Mouse (Mus musculus): ENCODE measurements around the gene Bco2.

Bco2 gene

DNA sequence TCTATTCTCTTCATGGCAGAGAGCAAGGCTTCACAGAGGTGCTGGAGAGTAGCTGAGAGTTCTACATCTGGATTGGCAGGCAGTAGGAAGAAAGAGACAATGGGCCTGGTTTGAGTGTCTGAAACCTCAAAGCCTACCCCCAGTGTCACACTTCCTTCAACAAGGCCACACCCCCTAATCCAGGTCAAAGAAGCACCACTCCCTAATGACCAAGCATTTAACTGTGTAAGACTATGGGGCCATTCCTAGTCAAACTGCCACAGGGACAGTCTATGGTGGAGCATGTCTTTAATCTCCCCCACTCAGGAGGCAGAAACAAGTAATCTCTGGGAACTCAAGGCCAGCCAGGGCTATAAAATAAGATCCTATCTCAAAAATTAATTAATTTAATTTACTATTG lies 64.1 kb downstream of the Bco2 start:
- TF ChIP-seq POU5F1 (IDR thresholded peaks at IDR 0.05; ENCODE audit: borderline replicate concordance, low read length) (no peak), CTCF (conservative IDR thresholded peaks at IDR 0.05; ENCODE audit: low read length) (no peak), NANOG (IDR thresholded peaks at IDR 0.05; ENCODE audit: borderline replicate concordance, low read length) (no peak)
- Histone ChIP-seq H3K4me3 (replicated peaks; ENCODE audit: low read length) (no peak overlapping the region), H3K4me1 (replicated peaks; ENCODE audit: low read depth, low read length) (peaks cover 45% of the 10 kb centered on the region), H3K27me3 (ENCODE audit: insufficient read depth, low read length) (no peaks in the 10 kb centered on the region), H3K36me3 (ENCODE audit: insufficient read depth, low read length) (no peaks in the 10 kb centered on the region), H3K9me3 (ENCODE audit: low read length) (no peaks in the 10 kb centered on the region)

DNA sequence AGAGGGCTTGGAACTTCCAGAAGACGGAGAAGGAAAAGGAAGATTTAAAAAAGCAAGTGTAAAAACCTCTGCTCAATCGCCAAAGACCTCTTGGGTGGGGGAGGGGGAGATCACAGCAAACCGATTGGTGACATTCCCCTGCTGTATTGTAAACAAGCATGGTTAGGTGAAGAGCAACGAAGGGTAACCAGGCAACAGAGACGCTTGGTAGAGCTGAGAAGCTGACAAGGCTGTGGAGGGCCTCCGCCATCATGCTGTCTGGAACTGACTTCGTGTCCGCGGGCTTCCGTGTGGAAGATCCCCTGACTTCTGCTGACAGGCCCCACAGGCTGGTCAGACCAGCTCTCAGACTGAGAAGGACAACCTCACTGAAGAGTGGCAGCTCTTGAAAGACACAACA lies 69.5 kb downstream of the Bco2 start:
- Histone ChIP-seq H3K9me3 (ENCODE audit: low read length) (no peaks in the 10 kb centered on the region), H3K36me3 (ENCODE audit: insufficient read depth, low read length) (no peaks in the 10 kb centered on the region), H3K4me1 (replicated peaks; ENCODE audit: low read depth, low read length) (peaks cover 9% of the 10 kb centered on the region), H3K27me3 (ENCODE audit: insufficient read depth, low read length) (peaks cover 24% of the 10 kb centered on the region; the same call in 1 of the 2 replicates), H3K4me3 (replicated peaks; ENCODE audit: low read length) (peak overlapping the region; percentile 37; the same call in 1 of the 2 replicates)
- no peak for TF ChIP-seq POU5F1 (IDR thresholded peaks at IDR 0.05; ENCODE audit: borderline replicate concordance, low read length)

All from E14TG2a.4 (cell line).